12 mouse cellular contexts compared by ENCODE assay signal in the genomic region with DNA sequence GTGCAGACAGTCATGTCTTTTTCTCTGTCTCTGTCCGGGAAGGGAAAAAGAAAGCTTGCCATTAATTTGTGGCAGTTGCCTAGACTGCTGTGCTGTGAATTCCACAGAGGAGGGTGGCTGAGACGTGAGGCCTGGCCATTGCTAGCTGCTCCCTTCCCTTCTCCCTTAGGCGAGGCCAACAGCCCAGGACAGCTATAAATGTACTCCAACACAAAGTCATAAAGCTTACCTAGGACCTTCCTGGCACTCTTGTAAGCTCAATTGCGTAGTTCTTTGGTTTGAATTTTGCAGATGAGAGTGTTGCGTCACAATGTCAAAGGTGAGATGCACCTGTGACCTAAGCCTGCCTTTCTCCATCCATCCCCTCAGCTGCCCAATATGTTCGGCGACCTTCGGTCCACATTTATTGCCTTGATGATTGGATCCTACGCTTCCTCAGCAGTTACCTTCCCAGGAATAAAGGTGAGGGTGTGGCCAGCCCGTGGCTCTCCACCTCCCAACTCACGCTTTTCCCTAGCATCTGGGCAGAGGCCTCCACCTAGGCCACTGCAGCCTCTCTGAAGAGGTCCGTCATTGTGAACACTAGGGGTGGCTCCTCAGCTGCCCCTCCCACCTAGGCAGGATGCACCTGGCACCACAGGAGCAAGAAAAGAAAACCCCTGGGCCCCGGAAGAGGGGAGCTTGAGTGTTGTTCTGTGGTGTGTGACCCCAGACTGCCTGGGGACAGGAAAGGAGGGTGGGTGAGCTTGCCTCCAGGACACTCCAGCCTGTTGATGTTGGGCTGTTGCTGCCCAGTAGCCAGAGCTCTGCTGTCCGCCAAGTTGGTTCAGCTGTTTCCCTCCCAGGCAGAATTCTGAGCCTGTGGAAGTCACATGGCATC. TPM values are rescaled to one million over a fixed set of nuclear protein-coding genes. Genes with fewer than 3 reads are reported as not detected.
DNase-seq lines count a peak whose midpoint lies in the region; ATAC-seq and TF ChIP-seq lines count a peak whose summit lies in the region.
"Had no signal": no experiment of that assay in that cellular context is flagged by ENCODE, and none has a peak within 500 bp of the region (broad histone marks: within the 10 kb centered on the region; RNA-seq: fewer than 3 reads in every experiment).

No protein-coding gene starts in this region.

- no peaks in the 10 kb centered on the region for H3K9me3 ChIP-seq in forebrain, embryonic 16.5 days (ENCODE audit: control insufficient read depth, low read length)
- no peaks in the 10 kb centered on the region for H3K9me3 ChIP-seq in forebrain, embryonic 15.5 days
- no peaks in the 10 kb centered on the region for H3K9me3 ChIP-seq in hindbrain, embryonic 16.5 days (ENCODE audit: control insufficient read depth, low read length)
- H3K9me3 ChIP-seq: hindbrain, embryonic 15.5 days; limb, embryonic 15.5 days; neural tube, embryonic 12.5 days had no signal

- peak overlapping the region; percentile 41; the same call in 1 of the 2 replicates for H3K27ac ChIP-seq in forebrain, embryonic 16.5 days (ENCODE audit: low read length)
- H3K27ac ChIP-seq in forebrain, embryonic 15.5 days (replicated peaks) = no peak overlapping the region
- H3K27ac ChIP-seq in bone marrow, adult 2 months (ENCODE audit: control insufficient read depth, insufficient read depth, low read depth, low read length, poor library complexity) = peak overlapping the region; percentile 76
- peak overlapping the region; percentile 96 for H3K27ac ChIP-seq in small intestine, adult 2 months (ENCODE audit: insufficient read depth, low read depth, low read length)
- no peak overlapping the region; the same call in 1 of the 2 replicates for H3K27ac ChIP-seq in hindbrain, embryonic 16.5 days (ENCODE audit: low read depth, low read length)
- H3K27ac ChIP-seq: hindbrain, embryonic 15.5 days; limb, embryonic 15.5 days; neural tube, embryonic 12.5 days had no signal

- H3K9ac ChIP-seq in forebrain, embryonic 16.5 days (replicated peaks; ENCODE audit: low read depth, low read length) = no peak overlapping the region
- no peak overlapping the region for H3K9ac ChIP-seq in forebrain, embryonic 15.5 days (replicated peaks)
- H3K9ac ChIP-seq in hindbrain, embryonic 16.5 days (ENCODE audit: low read depth, low read length) = no peak overlapping the region
- H3K9ac ChIP-seq: hindbrain, embryonic 15.5 days; limb, embryonic 15.5 days; neural tube, embryonic 12.5 days had no signal

- H3K36me3 ChIP-seq in forebrain, embryonic 16.5 days (ENCODE audit: control insufficient read depth, insufficient read depth) = peaks cover 3% of the 10 kb centered on the region; the same call in 1 of the 2 replicates
- H3K36me3 ChIP-seq in forebrain, embryonic 15.5 days = peaks cover 16% of the 10 kb centered on the region; the same call in 1 of the 2 replicates
- peaks cover 57% of the 10 kb centered on the region for H3K36me3 ChIP-seq in small intestine, adult 2 months (ENCODE audit: control insufficient read depth, insufficient read depth, low read length)
- H3K36me3 ChIP-seq in hindbrain, embryonic 16.5 days (ENCODE audit: control insufficient read depth, insufficient read depth, low read length) = peaks cover 18% of the 10 kb centered on the region
- H3K36me3 ChIP-seq: limb, embryonic 15.5 days had no signal

- WGBS in forebrain, embryonic 16.5 days = 75% methylated on average over 14 of the region's 14 CpGs
- WGBS in forebrain, embryonic 15.5 days = 77% methylated on average over 14 of the region's 14 CpGs
- 62% methylated on average over 14 of the region's 14 CpGs for WGBS in bone marrow, adult 2 months
- 25% methylated on average over 14 of the region's 14 CpGs for WGBS in small intestine, adult 2 months
- WGBS in hindbrain, embryonic 16.5 days = 79% methylated on average over 14 of the region's 14 CpGs

- peak; percentile 31 for DNase-seq in 416B (ENCODE audit: low read depth)
- DNase-seq in frontal cortex, postnatal 36 days (ENCODE audit: low spot score in 2 of 2) = no peak
- DNase-seq in embryo, embryonic 11 days = no peak
- DNase-seq: cerebellum, adult 8-10 months had no signal

- H3K4me3 ChIP-seq in forebrain, embryonic 16.5 days (replicated peaks; ENCODE audit: low read length) = no peak overlapping the region
- H3K4me3 ChIP-seq in forebrain, embryonic 15.5 days = no peak overlapping the region
- H3K4me3 ChIP-seq in bone marrow, adult 2 months (replicated peaks; ENCODE audit: control insufficient read depth, low read depth, low read length) = no peak overlapping the region
- H3K4me3 ChIP-seq in small intestine, adult 2 months (ENCODE audit: low read depth, low read length) = no peak overlapping the region
- H3K4me3 ChIP-seq in hindbrain, embryonic 16.5 days (ENCODE audit: low read length) = no peak overlapping the region
- H3K4me3 ChIP-seq: hindbrain, embryonic 15.5 days; limb, embryonic 15.5 days; neural tube, embryonic 12.5 days had no signal

- no peak overlapping the region for H3K4me2 ChIP-seq in forebrain, embryonic 16.5 days (ENCODE audit: low read length)
- no peak overlapping the region for H3K4me2 ChIP-seq in forebrain, embryonic 15.5 days (replicated peaks)
- no peak overlapping the region for H3K4me2 ChIP-seq in hindbrain, embryonic 16.5 days (ENCODE audit: low read length)
- H3K4me2 ChIP-seq: hindbrain, embryonic 15.5 days; limb, embryonic 15.5 days; neural tube, embryonic 12.5 days had no signal

- peak; percentile 43; the same call in 1 of the 2 replicates for TF ChIP-seq POLR2A in bone marrow, adult 2 months (IDR thresholded peaks at IDR 0.05; ENCODE audit: borderline replicate concordance, control insufficient read depth, low read depth, low read length)
- peak; percentile 47 for TF ChIP-seq POLR2A in small intestine, adult 2 months (IDR thresholded peaks at IDR 0.05; ENCODE audit: low read depth, low read length)

- TF ChIP-seq CTCF in bone marrow, adult 2 months (IDR thresholded peaks at IDR 0.05; ENCODE audit: control insufficient read depth, insufficient read depth, low read length) = no peak
- no peak for TF ChIP-seq CTCF in small intestine, adult 2 months (IDR thresholded peaks at IDR 0.05; ENCODE audit: extremely low read depth, insufficient read length, insufficient replicate concordance, low read depth, low read length)

- H3K27me3 ChIP-seq in forebrain, embryonic 16.5 days (replicated peaks; ENCODE audit: control insufficient read depth, insufficient read depth, low read length) = no peaks in the 10 kb centered on the region
- no peaks in the 10 kb centered on the region for H3K27me3 ChIP-seq in forebrain, embryonic 15.5 days
- H3K27me3 ChIP-seq in small intestine, adult 2 months (ENCODE audit: control insufficient read depth, insufficient read depth, low read length) = no peaks in the 10 kb centered on the region
- no peaks in the 10 kb centered on the region for H3K27me3 ChIP-seq in hindbrain, embryonic 16.5 days (replicated peaks; ENCODE audit: control insufficient read depth, insufficient read depth, low read length)
- H3K27me3 ChIP-seq: hindbrain, embryonic 15.5 days; limb, embryonic 15.5 days; neural tube, embryonic 12.5 days had no signal

- ATAC-seq in forebrain, embryonic 16.5 days = no peak
- no peak for ATAC-seq in forebrain, embryonic 15.5 days (replicated peaks)
- ATAC-seq in hindbrain, embryonic 16.5 days = no peak

- H3K4me1 ChIP-seq in forebrain, embryonic 16.5 days (replicated peaks; ENCODE audit: control insufficient read depth, insufficient read depth, low read length) = no peaks in the 10 kb centered on the region
- H3K4me1 ChIP-seq in forebrain, embryonic 15.5 days = no peaks in the 10 kb centered on the region
- H3K4me1 ChIP-seq in bone marrow, adult 2 months (ENCODE audit: control insufficient read depth, insufficient read depth, low read length) = peaks cover 5% of the 10 kb centered on the region; the same call in 1 of the 2 replicates
- H3K4me1 ChIP-seq in small intestine, adult 2 months (ENCODE audit: control insufficient read depth, insufficient read depth, insufficient read length, low read length) = peaks cover 45% of the 10 kb centered on the region
- no peaks in the 10 kb centered on the region for H3K4me1 ChIP-seq in hindbrain, embryonic 16.5 days (ENCODE audit: control insufficient read depth, insufficient read depth, low read depth, low read length)
- H3K4me1 ChIP-seq: hindbrain, embryonic 15.5 days; limb, embryonic 15.5 days; neural tube, embryonic 12.5 days had no signal

RNA-seq across cellular contexts. Expression of a gene that starts 27.1 kb away (rescaled TPM):
- polyA plus RNA-seq in forebrain, embryonic 16.5 days (2015; fragmentation: Nextera tagmentation; extraction: Ambion mirVana) = 86.1 and 90.2 TPM in 2 replicates
- polyA plus RNA-seq in forebrain, embryonic 15.5 days (2015; fragmentation: Nextera tagmentation; extraction: Ambion mirVana) = 92.4 and 97.7 TPM in 2 replicates
- 76.6 and 102 TPM in 2 replicates for polyA plus RNA-seq in bone marrow, adult 2 months (2011; ENCODE audit: insufficient read depth, insufficient read length, low replicate concordance, missing spikeins)
- polyA plus RNA-seq in small intestine, adult 2 months (2012; rRNA removed) = 88.0 and 185 TPM in 2 replicates
- 109 and 110 TPM in 2 replicates for polyA plus RNA-seq in hindbrain, embryonic 16.5 days (2015; fragmentation: Nextera tagmentation; extraction: Ambion mirVana)

RNA-seq across cellular contexts. Expression of a gene that starts 29.3 kb away (rescaled TPM):
- polyA plus RNA-seq in forebrain, embryonic 16.5 days (2015; fragmentation: Nextera tagmentation; extraction: Ambion mirVana) = 12.5 and 16.4 TPM in 2 replicates
- polyA plus RNA-seq in forebrain, embryonic 15.5 days (2015; fragmentation: Nextera tagmentation; extraction: Ambion mirVana) = 12.1 and 12.6 TPM in 2 replicates
- polyA plus RNA-seq in bone marrow, adult 2 months (2011; ENCODE audit: insufficient read depth, insufficient read length, low replicate concordance, missing spikeins) = 16.6 and 20.4 TPM in 2 replicates
- polyA plus RNA-seq in small intestine, adult 2 months (2012; rRNA removed) = 165 and 508 TPM in 2 replicates
- polyA plus RNA-seq in hindbrain, embryonic 16.5 days (2015; fragmentation: Nextera tagmentation; extraction: Ambion mirVana) = 16.0 and 16.9 TPM in 2 replicates

RNA-seq across cellular contexts. Expression of a gene that starts 47.4 kb away (rescaled TPM):
- polyA plus RNA-seq in forebrain, embryonic 16.5 days (2015; fragmentation: Nextera tagmentation; extraction: Ambion mirVana) = 3.6 and 4.2 TPM in 2 replicates
- polyA plus RNA-seq in forebrain, embryonic 15.5 days (2015; fragmentation: Nextera tagmentation; extraction: Ambion mirVana) = 3.1 and 3.3 TPM in 2 replicates
- 3.9 and 8.4 TPM in 2 replicates for polyA plus RNA-seq in bone marrow, adult 2 months (2011; ENCODE audit: insufficient read depth, insufficient read length, low replicate concordance, missing spikeins)
- polyA plus RNA-seq in small intestine, adult 2 months (2012; rRNA removed) = 9.4 and 12.3 TPM in 2 replicates
- polyA plus RNA-seq in hindbrain, embryonic 16.5 days (2015; fragmentation: Nextera tagmentation; extraction: Ambion mirVana) = 4.2 and 4.6 TPM in 2 replicates

RNA-seq across cellular contexts. Expression of a gene that starts 50.9 kb away (rescaled TPM):
- 1.2 and 1.3 TPM in 2 replicates for polyA plus RNA-seq in forebrain, embryonic 16.5 days (2015; fragmentation: Nextera tagmentation; extraction: Ambion mirVana)
- 0.71 and 0.72 TPM in 2 replicates for polyA plus RNA-seq in forebrain, embryonic 15.5 days (2015; fragmentation: Nextera tagmentation; extraction: Ambion mirVana)
- 1.3 and 3.2 TPM in 2 replicates for polyA plus RNA-seq in bone marrow, adult 2 months (2011; ENCODE audit: insufficient read depth, insufficient read length, low replicate concordance, missing spikeins)
- polyA plus RNA-seq in small intestine, adult 2 months (2012; rRNA removed) = 8.0 and 15.0 TPM in 2 replicates
- 2.9 and 4.2 TPM in 2 replicates for polyA plus RNA-seq in hindbrain, embryonic 16.5 days (2015; fragmentation: Nextera tagmentation; extraction: Ambion mirVana)

Comparison
In these comparisons a context has a peak if more than half of its experiments do, and no peak if none do; other contexts are left out.
1. H3K27ac ChIP-seq: peak in forebrain, embryonic 16.5 days (single experiment), bone marrow, adult 2 months (single experiment) and small intestine, adult 2 months (single experiment); none in forebrain, embryonic 15.5 days (single experiment) and hindbrain, embryonic 16.5 days (single experiment).